Mouse (Mus musculus) liver, embryonic 14.5 days (tissue): Measurements from ENCODE around the gene Gtf3c1.

Experiments
- CTCF ChIP-seq: IDR thresholded peaks from 2 replicates; pipeline ENCODE4 v1.5.1; 2016; ENCODE audit warnings: antibody characterized with exemption, low read depth, control low read depth
- EP300 ChIP-seq: IDR thresholded peaks from 2 replicates; pipeline ENCODE4 v1.6.1; 2016; ENCODE audit warnings: antibody characterized with exemption, low read depth

DNA sequence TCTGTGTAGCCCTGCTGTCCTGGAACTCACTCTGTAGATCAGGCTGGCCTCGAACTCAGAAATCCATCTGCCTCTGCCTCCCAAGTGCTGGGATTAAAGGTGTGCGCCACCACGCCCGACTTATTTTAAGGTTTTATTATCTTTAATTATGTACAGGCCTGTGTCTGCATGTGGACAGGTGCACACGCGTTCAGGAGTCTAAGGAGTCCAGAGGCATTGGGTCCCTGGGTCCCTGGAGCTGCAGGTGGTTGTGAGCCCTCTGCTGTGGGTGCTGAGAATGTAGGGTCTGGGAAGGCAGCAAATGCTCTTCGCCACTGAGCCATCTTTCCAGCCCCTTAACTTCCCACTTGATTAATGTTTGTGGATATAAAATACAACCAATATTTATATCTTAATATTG is 92.1 kb downstream of the Gtf3c1 start:
- TF ChIP-seq CTCF (no peak), EP300 (no peak)
